Mouse (Mus musculus): Measurements from ENCODE around the gene BC049715. TPM values are rescaled to one million over a fixed set of nuclear protein-coding genes. Genes with fewer than 3 reads are reported as not detected.
A peak's percentile ranks its signal among the peaks of the same experiment; 100 is the strongest.

The BC049715 gene
- polyA plus RNA-seq, 1 experiment = 1.3 TPM

DNA sequence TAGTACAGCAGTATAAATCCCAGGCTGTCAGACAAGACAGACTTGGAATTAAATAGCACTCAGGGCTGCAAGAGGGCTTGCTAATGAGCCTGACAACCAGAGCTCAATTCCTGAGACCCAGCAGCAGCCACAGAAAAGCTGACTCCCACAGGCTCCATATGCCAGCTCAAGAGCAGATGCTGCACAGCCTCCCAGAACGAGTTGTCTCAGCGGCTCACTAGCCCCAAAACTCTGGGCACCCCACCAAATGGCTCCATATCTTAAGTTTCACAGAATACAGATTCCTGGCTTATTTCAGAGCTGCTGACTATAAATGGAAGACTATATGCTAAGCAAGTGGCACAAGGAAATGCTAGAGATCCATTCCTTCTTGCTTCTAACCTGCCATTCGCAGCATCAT lies 9.9 kb upstream of the BC049715 start:
- no peak overlapping the region for H3K4me3 ChIP-seq (ENCODE audit: insufficient read depth, low read depth, low read length)
- no peaks in the 10 kb centered on the region for H3K27me3 ChIP-seq (replicated peaks; ENCODE audit: control insufficient read depth, insufficient read depth, low read length)
- peaks cover 6% of the 10 kb centered on the region for H3K36me3 ChIP-seq (ENCODE audit: control insufficient read depth, insufficient read depth, low read length)
- TF ChIP-seq CTCF (conservative IDR thresholded peaks at IDR 0.05; ENCODE audit: insufficient read depth, insufficient read length, low read depth, low read length) = no peak
- TF ChIP-seq POLR2A (IDR thresholded peaks at IDR 0.05; ENCODE audit: low read depth, low read length) = no peak
- no peak for DNase-seq
- 89% methylated on average over 3 of the region's 3 CpGs for WGBS
- no peak overlapping the region for H3K27ac ChIP-seq (ENCODE audit: insufficient read depth, low read depth, low read length)
- no peaks in the 10 kb centered on the region for H3K4me1 ChIP-seq (ENCODE audit: control insufficient read depth, insufficient read depth, low read length)

DNA sequence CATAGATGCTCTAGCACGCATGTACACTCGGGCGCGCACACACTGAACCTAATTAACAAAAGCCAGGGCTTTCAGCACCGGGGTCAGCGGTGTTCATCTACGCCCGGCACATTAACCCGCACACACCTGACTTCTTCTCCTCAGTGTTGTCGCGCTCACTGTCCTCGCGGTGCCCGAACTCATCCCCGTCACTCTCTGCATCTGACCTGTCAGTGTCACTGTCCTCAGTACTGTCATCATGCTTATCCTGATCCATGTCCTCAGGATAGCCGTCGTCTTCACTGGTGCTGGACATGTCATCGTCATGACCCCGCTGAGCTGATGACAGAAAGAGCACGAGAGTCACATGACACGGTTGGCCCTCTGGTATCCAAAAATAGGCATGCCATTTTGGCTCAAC lies 7.0 kb upstream of the BC049715 start:
- no peak overlapping the region for H3K4me3 ChIP-seq (ENCODE audit: insufficient read depth, low read depth, low read length)
- no peaks in the 10 kb centered on the region for H3K4me1 ChIP-seq (ENCODE audit: control insufficient read depth, insufficient read depth, low read length)
- H3K27me3 ChIP-seq (replicated peaks; ENCODE audit: control insufficient read depth, insufficient read depth, low read length) = no peaks in the 10 kb centered on the region
- 95% methylated on average over 21 of the region's 21 CpGs for WGBS
- no peak for DNase-seq
- no peak for TF ChIP-seq CTCF (conservative IDR thresholded peaks at IDR 0.05; ENCODE audit: insufficient read depth, insufficient read length, low read depth, low read length)
- no peak for TF ChIP-seq POLR2A (IDR thresholded peaks at IDR 0.05; ENCODE audit: low read depth, low read length)
- H3K36me3 ChIP-seq (ENCODE audit: control insufficient read depth, insufficient read depth, low read length) = peaks cover 9% of the 10 kb centered on the region
- no peak overlapping the region for H3K27ac ChIP-seq (ENCODE audit: insufficient read depth, low read depth, low read length)

DNA sequence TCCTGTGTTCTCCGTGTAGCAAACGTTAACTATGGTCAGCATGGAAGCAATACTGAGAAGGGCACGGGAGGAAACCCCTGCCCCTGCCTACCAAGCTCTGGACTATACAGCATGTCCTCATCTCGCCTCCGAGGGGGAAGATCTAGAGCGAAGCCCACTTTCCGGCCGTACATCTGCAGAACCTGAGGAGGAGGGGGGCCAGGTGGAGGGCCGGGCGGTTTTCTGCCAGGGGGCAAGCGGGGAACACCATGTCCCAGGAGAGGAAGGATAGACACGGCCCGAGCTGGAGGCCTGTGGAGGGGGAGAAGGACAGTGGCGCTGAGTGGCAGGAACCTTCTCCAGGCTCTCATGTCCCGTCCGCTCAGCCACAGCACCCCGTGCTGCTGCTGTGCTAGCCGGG lies 6.3 kb upstream of the BC049715 start:
- no peaks in the 10 kb centered on the region for H3K4me1 ChIP-seq (ENCODE audit: control insufficient read depth, insufficient read depth, low read length)
- WGBS = 93% methylated on average over 18 of the region's 18 CpGs
- no peaks in the 10 kb centered on the region for H3K27me3 ChIP-seq (replicated peaks; ENCODE audit: control insufficient read depth, insufficient read depth, low read length)
- H3K36me3 ChIP-seq (ENCODE audit: control insufficient read depth, insufficient read depth, low read length) = peaks cover 6% of the 10 kb centered on the region
- H3K27ac ChIP-seq (ENCODE audit: insufficient read depth, low read depth, low read length) = no peak overlapping the region
- DNase-seq = no peak
- no peak overlapping the region for H3K4me3 ChIP-seq (ENCODE audit: insufficient read depth, low read depth, low read length)
- TF ChIP-seq CTCF (conservative IDR thresholded peaks at IDR 0.05; ENCODE audit: insufficient read depth, insufficient read length, low read depth, low read length) = no peak

DNA sequence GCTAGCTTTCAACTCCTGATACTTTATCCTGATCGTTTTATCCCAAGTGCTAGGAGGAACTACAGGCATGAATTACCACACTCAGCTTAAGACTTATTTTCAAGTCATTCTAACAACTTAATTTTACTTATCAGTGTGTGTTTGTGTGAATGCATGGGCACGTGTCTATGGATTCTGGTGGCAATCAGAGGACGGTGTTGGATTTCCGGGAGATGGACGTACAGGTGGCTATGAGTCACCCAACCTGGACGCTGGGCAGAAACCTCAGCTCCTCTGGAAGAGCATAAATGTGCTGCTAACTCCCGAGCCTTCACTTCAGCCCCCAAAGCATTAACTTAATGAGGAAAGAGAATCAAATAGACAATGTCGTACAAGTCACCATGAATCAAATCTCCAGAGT lies 2.4 kb upstream of the BC049715 start:
- no peak overlapping the region for H3K4me3 ChIP-seq (ENCODE audit: insufficient read depth, low read depth, low read length)
- DNase-seq = no peak
- WGBS = 84% methylated on average over 8 of the region's 8 CpGs
- TF ChIP-seq CTCF (conservative IDR thresholded peaks at IDR 0.05; ENCODE audit: insufficient read depth, insufficient read length, low read depth, low read length) (no peak), POLR2A (IDR thresholded peaks at IDR 0.05; ENCODE audit: low read depth, low read length) (no peak)
- H3K4me1 ChIP-seq (ENCODE audit: control insufficient read depth, insufficient read depth, low read length) = peaks cover 4% of the 10 kb centered on the region
- H3K27ac ChIP-seq (ENCODE audit: insufficient read depth, low read depth, low read length) = no peak overlapping the region
- no peaks in the 10 kb centered on the region for H3K27me3 ChIP-seq (replicated peaks; ENCODE audit: control insufficient read depth, insufficient read depth, low read length)
- peaks cover 5% of the 10 kb centered on the region; the same call in 1 of the 2 replicates for H3K36me3 ChIP-seq (ENCODE audit: control insufficient read depth, insufficient read depth, low read length)

DNA sequence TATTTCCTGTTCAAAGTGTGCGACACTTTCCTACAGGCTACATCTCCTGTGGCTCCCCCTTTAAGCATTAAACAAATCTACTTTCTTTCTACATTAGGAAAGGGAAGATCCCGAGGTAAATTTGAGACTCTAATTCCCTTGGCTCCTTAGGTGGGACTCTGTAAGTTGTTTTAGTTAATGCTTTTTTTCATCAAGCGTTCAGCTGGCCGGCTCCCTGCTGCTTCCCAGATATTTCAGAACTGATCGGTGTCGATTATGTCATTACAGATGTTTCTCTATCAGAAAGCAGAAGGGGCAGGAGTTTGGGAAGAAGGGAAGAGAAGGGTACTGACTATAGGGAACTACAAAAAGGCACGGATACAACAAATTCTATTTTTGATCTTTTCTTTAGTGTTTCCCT lies 310 bp upstream of the BC049715 start:
- Histone ChIP-seq H3K36me3 (ENCODE audit: control insufficient read depth, insufficient read depth, low read length) (peaks cover 5% of the 10 kb centered on the region; the same call in 1 of the 2 replicates), H3K27me3 (replicated peaks; ENCODE audit: control insufficient read depth, insufficient read depth, low read length) (no peaks in the 10 kb centered on the region), H3K4me3 (ENCODE audit: insufficient read depth, low read depth, low read length) (peak overlapping the region; percentile 85), H3K4me1 (ENCODE audit: control insufficient read depth, insufficient read depth, low read length) (peaks cover 4% of the 10 kb centered on the region), H3K27ac (ENCODE audit: insufficient read depth, low read depth, low read length) (peak overlapping the region; percentile 91)
- TF ChIP-seq CTCF (conservative IDR thresholded peaks at IDR 0.05; ENCODE audit: insufficient read depth, insufficient read length, low read depth, low read length) (no peak), POLR2A (IDR thresholded peaks at IDR 0.05; ENCODE audit: low read depth, low read length) (no peak)
- WGBS = 7% methylated on average over 7 of the region's 7 CpGs
- DNase-seq = no peak

DNA sequence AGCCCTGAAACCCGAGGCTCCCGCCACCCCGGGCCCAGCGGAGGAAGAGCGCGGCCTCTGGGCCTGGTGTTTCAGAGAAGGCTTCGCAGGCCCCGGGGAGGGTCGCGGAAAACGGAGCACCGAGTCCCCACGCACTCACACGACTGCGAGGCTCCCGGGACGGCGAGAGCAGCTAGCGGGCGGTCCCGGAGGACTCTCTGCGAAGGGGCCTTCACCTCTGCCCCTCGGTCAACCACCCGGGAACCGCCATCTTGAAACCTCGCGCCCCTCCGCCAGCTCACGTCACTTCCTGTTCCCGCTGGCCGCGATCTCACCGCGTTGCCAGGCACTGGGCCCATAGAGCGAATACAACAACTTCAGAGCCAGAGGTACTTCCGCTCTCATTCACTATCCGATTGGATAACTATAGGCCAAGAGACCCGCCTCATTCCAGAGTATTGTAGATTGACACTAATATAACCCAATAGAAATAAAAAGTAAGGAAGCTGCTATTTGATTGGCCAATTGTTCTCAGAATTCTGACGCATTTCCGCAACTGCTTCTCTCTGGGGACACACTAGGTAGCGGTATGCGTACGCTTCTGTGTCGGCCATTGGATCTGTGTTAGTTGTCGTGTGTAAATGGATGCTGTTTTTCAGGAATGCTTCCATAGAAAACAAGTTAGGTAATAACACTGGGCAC lies 595 bp downstream of the BC049715 start, which contains the start of gene Wbp11:
Gene Wbp11 (minus strand): TSS at position 353 of the 681 bp plus-strand sequence.
- peak within 1 kb of the TSS; percentile 91 for H3K27ac ChIP-seq (ENCODE audit: insufficient read depth, low read depth, low read length)

DNA sequence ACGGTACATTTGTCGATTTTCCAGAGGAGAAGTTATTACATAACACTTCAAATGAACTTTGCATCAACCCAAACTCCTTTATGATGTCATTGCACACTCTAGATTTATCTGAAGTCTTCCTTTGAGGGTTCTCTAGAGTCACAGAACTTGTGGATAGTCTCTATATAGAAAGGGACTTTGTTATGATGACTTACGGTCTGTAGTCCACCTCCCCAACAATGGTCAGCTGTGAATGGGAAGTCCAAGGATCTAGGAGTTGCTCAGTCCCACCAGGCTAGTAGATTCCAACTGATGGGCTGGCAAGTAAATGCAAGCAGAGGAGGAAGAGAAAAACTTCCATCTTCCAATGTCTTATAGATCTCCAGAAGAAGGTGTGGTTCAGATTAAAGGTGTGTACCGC lies 1.3 kb downstream of the BC049715 start:
- H3K27ac ChIP-seq (ENCODE audit: insufficient read depth, low read depth, low read length) = peak overlapping the region; percentile 75; the same call in 1 of the 2 replicates
- H3K27me3 ChIP-seq (replicated peaks; ENCODE audit: control insufficient read depth, insufficient read depth, low read length) = no peaks in the 10 kb centered on the region
- H3K4me1 ChIP-seq (ENCODE audit: control insufficient read depth, insufficient read depth, low read length) = peaks cover 4% of the 10 kb centered on the region
- peaks cover 5% of the 10 kb centered on the region; the same call in 1 of the 2 replicates for H3K36me3 ChIP-seq (ENCODE audit: control insufficient read depth, insufficient read depth, low read length)
- WGBS = 37% methylated on average over 4 of the region's 4 CpGs
- peak overlapping the region; percentile 44; the same call in 1 of the 2 replicates for H3K4me3 ChIP-seq (ENCODE audit: insufficient read depth, low read depth, low read length)
- DNase-seq = no peak
- no peak for TF ChIP-seq POLR2A (IDR thresholded peaks at IDR 0.05; ENCODE audit: low read depth, low read length)
- no peak for TF ChIP-seq CTCF (conservative IDR thresholded peaks at IDR 0.05; ENCODE audit: insufficient read depth, insufficient read length, low read depth, low read length)

More for the DNA sequence above, 595 bp downstream of the BC049715 start, which contains the start of gene Wbp11:
- Histone ChIP-seq H3K36me3 (ENCODE audit: control insufficient read depth, insufficient read depth, low read length) (peaks cover 5% of the 10 kb centered on the region; the same call in 1 of the 2 replicates), H3K27me3 (replicated peaks; ENCODE audit: control insufficient read depth, insufficient read depth, low read length) (no peaks in the 10 kb centered on the region), H3K4me1 (ENCODE audit: control insufficient read depth, insufficient read depth, low read length) (peaks cover 4% of the 10 kb centered on the region), H3K4me3 (ENCODE audit: insufficient read depth, low read depth, low read length) (peak within 1 kb of the TSS; percentile 85)
- TF ChIP-seq POLR2A (IDR thresholded peaks at IDR 0.05; ENCODE audit: low read depth, low read length) = peak; percentile 54
- peak; percentile 53 for TF ChIP-seq CTCF (conservative IDR thresholded peaks at IDR 0.05; ENCODE audit: insufficient read depth, insufficient read length, low read depth, low read length)
- under 1% methylated on average over 45 of the region's 45 CpGs for WGBS
- peak; percentile 99 for DNase-seq
